In the genomic region with DNA sequence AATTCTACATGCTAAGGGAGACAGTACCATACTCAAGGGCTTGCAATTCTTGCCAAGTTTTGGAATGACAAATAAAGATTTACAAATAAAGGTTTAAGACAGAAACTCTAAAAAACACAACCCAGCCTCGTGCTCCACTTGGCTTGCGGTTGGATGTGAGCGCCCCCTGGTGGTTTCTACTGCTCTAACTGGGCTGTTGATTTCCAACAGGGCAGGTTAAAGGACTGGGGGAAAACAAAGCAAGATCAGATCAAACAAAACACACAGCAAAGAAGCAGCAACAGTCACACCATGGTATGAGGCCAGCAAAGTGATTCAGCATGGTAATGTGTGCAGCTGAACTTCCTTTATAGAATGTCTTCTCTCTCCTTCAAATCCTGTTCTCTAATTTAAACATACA, we compare ENCODE assay signal across 8 mouse cellular contexts.
DNase-seq lines count a peak whose midpoint lies in the region; ATAC-seq and TF ChIP-seq lines count a peak whose summit lies in the region.

No protein-coding gene starts in this region.

- no peak overlapping the region for H3K4me3 ChIP-seq in lung, adult 2 months (replicated peaks; ENCODE audit: extremely low read depth, low read depth, low read length)

- H3K4me1 ChIP-seq in lung, adult 2 months (ENCODE audit: control insufficient read depth, insufficient read depth, low read length) = no peaks in the 10 kb centered on the region

- no peak for TF ChIP-seq POLR2A in lung, adult 2 months (IDR thresholded peaks at IDR 0.05; ENCODE audit: borderline replicate concordance, extremely low read depth, low read depth, low read length)

- WGBS in lung, adult 2 months = 3% methylated on average over 3 of the region's 3 CpGs

- TF ChIP-seq CTCF in lung, adult 2 months (IDR thresholded peaks at IDR 0.05; ENCODE audit: insufficient read depth, low read length) = peak; percentile 64

- ATAC-seq in common myeloid progenitor, adult 5-6 weeks (replicated peaks; ENCODE audit: low read depth, poor library complexity, severe bottlenecking) = peak; percentile 69

- peak; percentile 18 for DNase-seq in A20 (ENCODE audit: low read depth, low spot score)
- peak; percentile 85 for DNase-seq in R1 (ENCODE audit: low read depth, low spot score)
- peak; percentile 88 for DNase-seq in gastrocnemius, postnatal 10 days
- peak; percentile 80 for DNase-seq in kidney, postnatal 14 days
- DNase-seq in lung, adult 2 months = peak; percentile 64
- DNase-seq in retina, embryonic 14.5 days (ENCODE audit: low spot score) = peak; percentile 83
- peak; percentile 81 for DNase-seq in urinary bladder, postnatal 14 days (ENCODE audit: low spot score)

Comparison
In these comparisons a context has a peak if more than half of its experiments do, and no peak if none do; other contexts are left out.
1. DNase-seq: peak in every context shown above with its lines; median percentile 88 in gastrocnemius, postnatal 10 days; 85 in R1; 83 in retina, embryonic 14.5 days; 81 in urinary bladder, postnatal 14 days; 80 in kidney, postnatal 14 days; 64 in lung, adult 2 months; 18 in A20.